Mouse (Mus musculus): ENCODE results near the gene Hist1h2ae. TPM values are rescaled to one million over a fixed set of nuclear protein-coding genes. Genes with fewer than 3 reads are reported as not detected.
"Not testable (repeated sequence)": the region's sequence is repeated elsewhere in the genome, so short reads cannot be mapped to it uniquely, and the experiment has no call there.

The Hist1h2ae gene
- polyA plus RNA-seq, 1 experiment from 2014 or later: 96.4 TPM

- H3K4me1 ChIP-seq (replicated peaks; ENCODE audit: control insufficient read depth, insufficient read depth, low read length); H3K36me3 ChIP-seq (ENCODE audit: control insufficient read depth, insufficient read depth, low read length); H3K9me3 ChIP-seq (ENCODE audit: control insufficient read depth, low read length); H3K27me3 ChIP-seq (ENCODE audit: control insufficient read depth, insufficient read depth, low read length); ATAC-seq (replicated peaks; ENCODE audit: low FRiP score): not testable (repeated sequence)
- Histone ChIP-seq H3K27ac (ENCODE audit: low read depth, low read length) (peak overlapping the region; percentile 96), H3K9ac (ENCODE audit: low read length) (peak overlapping the region; percentile 72), H3K4me2 (ENCODE audit: low read depth, low read length, severe bottlenecking) (peak overlapping the region; percentile 66), H3K4me3 (ENCODE audit: low read depth, low read length) (peak overlapping the region; percentile 45)
- 11% methylated on average over 17 of the region's 20 CpGs for WGBS
- peak; percentile 62 for DNase-seq (ENCODE audit: low spot score)
Measured at GRCm38 (mm10) chr13:23573034-23573897, 2.2 kb upstream of the Hist1h2ae start.

- Histone ChIP-seq H3K9me3 (ENCODE audit: control insufficient read depth, low read length) (no peaks in the 10 kb centered on the region), H3K27me3 (ENCODE audit: control insufficient read depth, insufficient read depth, low read length) (no peaks in the 10 kb centered on the region), H3K27ac (ENCODE audit: low read depth, low read length) (peak overlapping the region; percentile 96), H3K4me1 (replicated peaks; ENCODE audit: control insufficient read depth, insufficient read depth, low read length) (peaks cover 7% of the 10 kb centered on the region; the same call in 1 of the 2 replicates), H3K4me3 (ENCODE audit: low read depth, low read length) (peak overlapping the region; percentile 45), H3K36me3 (ENCODE audit: control insufficient read depth, insufficient read depth, low read length) (no peaks in the 10 kb centered on the region), H3K9ac (ENCODE audit: low read length) (peak overlapping the region; percentile 72), H3K4me2 (ENCODE audit: low read depth, low read length, severe bottlenecking) (peak overlapping the region; percentile 66)
- ATAC-seq (replicated peaks; ENCODE audit: low FRiP score): no peak
- DNase-seq (ENCODE audit: low spot score): no peak
- 47% methylated on average over 2 of the region's 2 CpGs for WGBS
Measured at GRCm38 (mm10) chr13:23572218-23573033, 1.4 kb upstream of the Hist1h2ae start.

- H3K4me1 ChIP-seq (replicated peaks; ENCODE audit: control insufficient read depth, insufficient read depth, low read length); H3K27me3 ChIP-seq (ENCODE audit: control insufficient read depth, insufficient read depth, low read length); DNase-seq (ENCODE audit: low spot score); H3K9me3 ChIP-seq (ENCODE audit: control insufficient read depth, low read length); H3K36me3 ChIP-seq (ENCODE audit: control insufficient read depth, insufficient read depth, low read length); ATAC-seq (replicated peaks; ENCODE audit: low FRiP score): not testable (repeated sequence)
- under 1% methylated on average over 9 of the region's 34 CpGs for WGBS
- Histone ChIP-seq H3K4me2 (ENCODE audit: low read depth, low read length, severe bottlenecking) (peak overlapping the region; percentile 66), H3K27ac (ENCODE audit: low read depth, low read length) (peak overlapping the region; percentile 96), H3K9ac (ENCODE audit: low read length) (peak overlapping the region; percentile 72), H3K4me3 (ENCODE audit: low read depth, low read length) (peak overlapping the region; percentile 45)
Measured at GRCm38 (mm10) chr13:23571504-23572217, 641 bp upstream of the Hist1h2ae start.

- not testable (repeated sequence) for H3K27me3 ChIP-seq (ENCODE audit: control insufficient read depth, insufficient read depth, low read length); DNase-seq (ENCODE audit: low spot score); ATAC-seq (replicated peaks; ENCODE audit: low FRiP score); H3K36me3 ChIP-seq (ENCODE audit: control insufficient read depth, insufficient read depth, low read length); H3K4me1 ChIP-seq (replicated peaks; ENCODE audit: control insufficient read depth, insufficient read depth, low read length); H3K9me3 ChIP-seq (ENCODE audit: control insufficient read depth, low read length)
- Histone ChIP-seq H3K9ac (ENCODE audit: low read length) (peak overlapping the region; percentile 57), H3K4me3 (ENCODE audit: low read depth, low read length) (peak overlapping the region; percentile 45), H3K27ac (ENCODE audit: low read depth, low read length) (peak overlapping the region; percentile 96), H3K4me2 (ENCODE audit: low read depth, low read length, severe bottlenecking) (peak overlapping the region; percentile 49)
- under 1% methylated on average over 20 of the region's 41 CpGs for WGBS
Measured at GRCm38 (mm10) chr13:23570261-23571021, 579 bp downstream of the Hist1h2ae start.

- DNase-seq (ENCODE audit: low spot score): no peak
- H3K9me3 ChIP-seq (ENCODE audit: control insufficient read depth, low read length): no peaks in the 10 kb centered on the region
- WGBS: 84% methylated on average over 2 of the region's 2 CpGs
- ATAC-seq (replicated peaks; ENCODE audit: low FRiP score): no peak
- no peak overlapping the region for H3K4me2 ChIP-seq (ENCODE audit: low read depth, low read length, severe bottlenecking)
- H3K4me1 ChIP-seq (replicated peaks; ENCODE audit: control insufficient read depth, insufficient read depth, low read length): no peaks in the 10 kb centered on the region
- peak overlapping the region; percentile 96; the same call in 1 of the 2 replicates for H3K27ac ChIP-seq (ENCODE audit: low read depth, low read length)
- no peaks in the 10 kb centered on the region for H3K27me3 ChIP-seq (ENCODE audit: control insufficient read depth, insufficient read depth, low read length)
- H3K36me3 ChIP-seq (ENCODE audit: control insufficient read depth, insufficient read depth, low read length): no peaks in the 10 kb centered on the region
- H3K9ac ChIP-seq (ENCODE audit: low read length): no peak overlapping the region
- no peak overlapping the region for H3K4me3 ChIP-seq (ENCODE audit: low read depth, low read length)
Measured at GRCm38 (mm10) chr13:23564482-23564881, 6.5 kb downstream of the Hist1h2ae start.

GRCm38 (mm10) chr13:23562699-23563462, 8.1 kb downstream of the Hist1h2ae start:
- peak overlapping the region; percentile 70 for H3K9ac ChIP-seq (ENCODE audit: low read length)
- peak overlapping the region; percentile 96 for H3K27ac ChIP-seq (ENCODE audit: low read depth, low read length)
- no peaks in the 10 kb centered on the region for H3K36me3 ChIP-seq (ENCODE audit: control insufficient read depth, insufficient read depth, low read length)
- peak; percentile 56 for ATAC-seq (replicated peaks; ENCODE audit: low FRiP score)
- no peaks in the 10 kb centered on the region for H3K9me3 ChIP-seq (ENCODE audit: control insufficient read depth, low read length)
- WGBS: 5% methylated on average over 18 of the region's 18 CpGs
- no peaks in the 10 kb centered on the region for H3K27me3 ChIP-seq (ENCODE audit: control insufficient read depth, insufficient read depth, low read length)
- DNase-seq (ENCODE audit: low spot score): no peak
- peak overlapping the region; percentile 19 for H3K4me3 ChIP-seq (ENCODE audit: low read depth, low read length)
- peak overlapping the region; percentile 62 for H3K4me2 ChIP-seq (ENCODE audit: low read depth, low read length, severe bottlenecking)
- H3K4me1 ChIP-seq (replicated peaks; ENCODE audit: control insufficient read depth, insufficient read depth, low read length): no peaks in the 10 kb centered on the region

- peak within 1 kb of the TSS; percentile 62 for H3K4me2 ChIP-seq (ENCODE audit: low read depth, low read length, severe bottlenecking)
- H3K9me3 ChIP-seq (ENCODE audit: control insufficient read depth, low read length); H3K4me1 ChIP-seq (replicated peaks; ENCODE audit: control insufficient read depth, insufficient read depth, low read length); H3K36me3 ChIP-seq (ENCODE audit: control insufficient read depth, insufficient read depth, low read length); H3K27me3 ChIP-seq (ENCODE audit: control insufficient read depth, insufficient read depth, low read length): not testable (repeated sequence)
- WGBS: under 1% methylated on average over 48 of the region's 67 CpGs
- ATAC-seq (replicated peaks; ENCODE audit: low FRiP score) (peak; percentile 98), DNase-seq (ENCODE audit: low spot score) (peak; percentile 97)
- H3K27ac ChIP-seq (ENCODE audit: low read depth, low read length): peak within 1 kb of the TSS; percentile 96
- H3K4me3 ChIP-seq (ENCODE audit: low read depth, low read length): peak within 1 kb of the TSS; percentile 19
- H3K9ac ChIP-seq (ENCODE audit: low read length): peak within 1 kb of the TSS; percentile 70
Measured at GRCm38 (mm10) chr13:23561883-23562659, 8.9 kb downstream of the Hist1h2ae start, which contains the start of gene Hist1h3e. Hist1h3e (minus strand) TSS chr13:23562369.
